8 mouse cellular contexts compared by ENCODE assay signal in the genomic region with DNA sequence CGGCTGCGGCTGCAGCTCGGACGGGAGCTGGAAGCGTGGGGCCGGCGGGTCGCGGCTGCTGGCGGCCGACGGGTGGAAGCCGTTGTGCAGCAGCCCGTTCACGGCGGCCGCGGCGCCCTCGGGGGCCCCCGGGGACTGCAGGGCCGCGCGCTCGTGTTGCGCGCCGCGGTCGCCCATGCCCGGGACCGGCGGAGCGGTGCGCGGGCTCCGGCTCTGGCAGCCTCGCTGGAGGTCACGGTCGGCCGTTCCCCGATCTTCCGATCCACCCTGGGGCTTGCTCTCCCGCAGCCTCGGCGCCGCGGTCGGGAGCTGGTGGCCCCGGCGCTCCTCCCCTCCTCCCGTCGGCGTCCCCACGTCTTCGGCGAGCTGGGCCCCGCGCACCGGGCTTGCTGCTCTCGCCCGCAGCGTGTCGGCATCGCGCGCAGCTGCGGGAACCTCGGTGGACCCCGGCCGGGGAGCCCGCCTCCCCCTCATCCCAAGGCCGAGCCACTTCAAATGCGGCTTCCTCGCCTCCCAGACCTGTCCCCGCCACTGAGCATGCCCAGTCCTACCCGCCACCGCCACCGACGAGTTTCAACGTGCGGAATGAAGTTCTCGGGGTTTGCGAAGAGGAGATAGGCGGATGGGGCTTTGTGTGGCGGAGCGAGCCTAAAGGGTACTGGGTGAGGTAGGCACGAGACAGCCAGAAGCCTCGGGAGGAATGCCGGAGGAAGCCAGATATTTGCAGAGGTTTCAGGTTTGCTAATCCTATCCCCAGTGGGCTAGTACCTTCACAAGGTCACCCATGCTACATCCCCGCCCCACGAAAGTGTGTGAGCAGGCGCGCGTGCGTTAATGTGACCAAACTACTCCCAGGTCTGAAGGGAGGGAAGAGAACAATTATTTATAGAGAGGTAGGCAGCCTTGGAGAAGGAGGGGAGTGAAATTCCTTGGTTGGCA. TPM values are rescaled to one million over a fixed set of nuclear protein-coding genes. Genes with fewer than 3 reads are reported as not detected.
DNase-seq lines count a peak whose midpoint lies in the region; ATAC-seq and TF ChIP-seq lines count a peak whose summit lies in the region.

A gene (minus strand): TSS at position 853 of the 939 bp plus-strand sequence.

- TF ChIP-seq CTCF in lung, embryonic 14.5 days (IDR thresholded peaks at IDR 0.05; ENCODE audit: low read depth) = no peak

- H3K4me1 ChIP-seq in forebrain, embryonic 16.5 days (replicated peaks; ENCODE audit: control insufficient read depth, insufficient read depth, low read length) = peaks cover 16% of the 10 kb centered on the region
- H3K4me1 ChIP-seq in lung, embryonic 14.5 days (ENCODE audit: insufficient read depth) = peaks cover 10% of the 10 kb centered on the region; the same call in 1 of the 2 replicates

- peak; percentile 64 for ATAC-seq in forebrain, embryonic 16.5 days
- peak; percentile 64 for ATAC-seq in lung, embryonic 14.5 days (ENCODE audit: insufficient read depth)

- peak within 1 kb of the TSS; percentile 98 for H3K9ac ChIP-seq in forebrain, embryonic 16.5 days (replicated peaks; ENCODE audit: low read depth, low read length)
- H3K9ac ChIP-seq in lung, embryonic 14.5 days = peak within 1 kb of the TSS; percentile 97

- peak within 1 kb of the TSS; percentile 95 for H3K27ac ChIP-seq in forebrain, embryonic 16.5 days (ENCODE audit: low read length)
- peak within 1 kb of the TSS; percentile 99 for H3K27ac ChIP-seq in lung, embryonic 14.5 days (ENCODE audit: low read depth)

- H3K4me2 ChIP-seq in forebrain, embryonic 16.5 days (ENCODE audit: low read length) = peak within 1 kb of the TSS; percentile 85
- peak within 1 kb of the TSS; percentile 86 for H3K4me2 ChIP-seq in lung, embryonic 14.5 days

- H3K9me3 ChIP-seq in forebrain, embryonic 16.5 days (ENCODE audit: control insufficient read depth, low read length) = no peaks in the 10 kb centered on the region
- H3K9me3 ChIP-seq in lung, embryonic 14.5 days (ENCODE audit: low read depth, low read length) = no peaks in the 10 kb centered on the region

- WGBS in forebrain, embryonic 16.5 days = under 1% methylated on average over 96 of the region's 96 CpGs
- under 1% methylated on average over 85 of the region's 96 CpGs for WGBS in lung, embryonic 14.5 days

- intact Hi-C loops in heart, postnatal 36 days (cut with DNase I) = loop anchor here (2.0 kb wide), 2 partner anchors 42 to 52 kb away; no protein-coding TSS in a partner anchor

- H3K4me3 ChIP-seq in forebrain, embryonic 16.5 days (replicated peaks; ENCODE audit: low read length) = peak within 1 kb of the TSS; percentile 84
- H3K4me3 ChIP-seq in lung, embryonic 14.5 days (ENCODE audit: low read depth, low read length) = peak within 1 kb of the TSS; percentile 87

- H3K36me3 ChIP-seq in forebrain, embryonic 16.5 days (ENCODE audit: control insufficient read depth, insufficient read depth) = no peaks in the 10 kb centered on the region
- no peaks in the 10 kb centered on the region for H3K36me3 ChIP-seq in lung, embryonic 14.5 days (ENCODE audit: insufficient read depth)

- peak; percentile 63 for DNase-seq in ES-CJ7 (ENCODE audit: low read depth, low spot score)
- DNase-seq in c-Kit-positive CD71-positive TER-119-positive erythroid progenitor cells, embryonic 14.5 days (ENCODE audit: low spot score) = peak; percentile 40
- DNase-seq in heart, postnatal 36 days = peak; percentile 62 to 78
- DNase-seq in layer of hippocampus, adult 8-10 months (ENCODE audit: low spot score in 2 of 2) = peak; percentile 61 to 72
- peak; percentile 81 for DNase-seq in lung, embryonic 14.5 days
- peak; percentile 70 for DNase-seq in ovary, adult 18-20 months (ENCODE audit: low spot score)
- DNase-seq in thymus, postnatal 0 days (ENCODE audit: low spot score) = peak; percentile 65

- H3K27me3 ChIP-seq in forebrain, embryonic 16.5 days (replicated peaks; ENCODE audit: control insufficient read depth, insufficient read depth, low read length) = no peaks in the 10 kb centered on the region
- H3K27me3 ChIP-seq in lung, embryonic 14.5 days (ENCODE audit: insufficient read depth, low read length) = no peaks in the 10 kb centered on the region

RNA-seq across cellular contexts. Expression of the gene that starts here (rescaled TPM):
- 5.2 and 5.5 TPM in 2 replicates for polyA plus RNA-seq in forebrain, embryonic 16.5 days (2015; fragmentation: Nextera tagmentation; extraction: Ambion mirVana)
- total RNA-seq in heart, postnatal 36 days (2021) = 10 to 100 TPM; 51.7 to 56.2 TPM
- 10 to 100 TPM; 17.0 to 20.8 (median 19.8) TPM for total RNA-seq in layer of hippocampus, adult 8-10 months (2022)
- 10.0 and 10.3 TPM in 2 replicates for polyA plus RNA-seq in lung, embryonic 14.5 days (2014; fragmentation: Nextera tagmentation; extraction: Ambion mirVana)
- polyA plus RNA-seq in thymus, postnatal 0 days (2015; fragmentation: Nextera tagmentation; extraction: Ambion mirVana) = 2.5 and 3.0 TPM in 2 replicates

Comparison
In these comparisons a context has a peak if more than half of its experiments do, and no peak if none do; other contexts are left out.
1. Peak in every context shown above with its lines: DNase-seq, ATAC-seq, H3K4me3 ChIP-seq and H3K27ac ChIP-seq.